Mouse (Mus musculus): ENCODE data around the gene Cdca5. TPM values are rescaled to one million over a fixed set of nuclear protein-coding genes. Genes with fewer than 3 reads are reported as not detected.

Gene Cdca5
- polyA plus RNA-seq, 1 experiment = not detected

DNA sequence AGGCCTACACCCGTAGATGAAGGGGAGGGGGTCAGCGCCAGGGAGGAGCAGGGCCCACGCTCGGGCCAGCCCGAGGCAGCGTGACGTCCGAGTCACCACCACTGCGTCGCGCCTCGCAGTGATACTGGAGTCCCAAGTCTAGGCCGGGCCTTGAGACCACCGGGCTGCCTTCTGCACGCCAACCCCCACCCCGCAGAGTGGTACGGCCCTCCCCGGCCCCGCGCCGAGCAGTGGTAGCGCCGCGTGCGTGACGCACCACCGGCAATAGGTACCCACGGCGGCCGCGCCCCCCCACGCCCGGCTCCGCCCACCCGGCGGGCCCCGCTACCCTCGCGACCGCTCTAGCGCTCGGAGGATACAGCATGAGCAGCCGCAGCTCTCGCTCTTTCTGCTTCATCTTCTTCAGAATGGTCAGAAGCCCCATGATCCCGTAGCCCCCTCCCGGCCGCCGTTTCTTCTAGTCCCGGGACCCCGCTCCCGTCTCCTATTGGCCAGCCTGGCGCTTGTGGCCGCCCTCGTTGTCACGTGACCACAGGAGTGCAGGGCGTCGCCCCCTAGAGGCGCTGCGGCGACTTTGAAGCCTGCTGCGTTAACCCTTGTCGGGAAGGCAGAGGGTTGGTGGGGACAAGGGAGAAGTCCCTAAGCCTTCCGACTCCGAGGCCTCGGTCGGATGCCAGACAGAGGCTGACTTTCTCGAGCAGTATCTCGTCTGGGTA is 56.1 kb downstream of the Cdca5 start, which contains the start of gene Batf2:
Gene Batf2 (plus strand): TSS at position 306 of the 716 bp plus-strand sequence.
- WGBS = 1% methylated on average over 68 of the region's 68 CpGs
- H3K4me3 ChIP-seq (ENCODE audit: insufficient read depth, low read depth, low read length) = peak within 1 kb of the TSS; percentile 73

DNA sequence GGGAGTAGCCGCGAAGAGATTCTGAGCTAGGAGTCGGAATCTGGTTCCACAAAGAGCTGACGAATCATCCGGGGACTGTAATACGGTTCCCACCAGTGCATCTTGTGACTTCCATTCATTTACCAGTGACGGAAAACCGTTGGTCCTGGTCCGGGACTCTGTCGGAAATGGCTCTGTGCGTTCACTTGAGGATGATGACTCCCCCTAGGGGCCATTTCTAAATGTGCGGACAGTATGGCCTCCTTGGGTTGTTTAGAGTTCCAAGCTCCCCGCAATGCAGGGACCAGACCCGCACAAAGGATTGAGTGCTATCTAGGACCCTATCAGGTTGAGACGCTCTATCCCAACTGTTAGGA is 56.6 kb downstream of the Cdca5 start, which contains the start of gene Arl2:
Gene Arl2 (minus strand): TSS at position 155 of the 356 bp plus-strand sequence.
- peak within 1 kb of the TSS; percentile 73 for H3K4me3 ChIP-seq (ENCODE audit: insufficient read depth, low read depth, low read length)
- TF ChIP-seq POLR2A (IDR thresholded peaks at IDR 0.05; ENCODE audit: insufficient read depth, low read depth, low read length) (no peak), CTCF (IDR thresholded peaks at IDR 0.05; ENCODE audit: insufficient read depth, low read depth, low read length) (no peak)
- H3K4me1 ChIP-seq (ENCODE audit: control insufficient read depth, insufficient read depth, low read length) = peaks cover 11% of the 10 kb centered on the region
- H3K27ac ChIP-seq (ENCODE audit: insufficient read depth, low read depth, low read length) = peak within 1 kb of the TSS; percentile 98
- 0% methylated on average over 15 of the region's 15 CpGs for whole genome bisulfite sequencing

More for the DNA sequence above, 56.1 kb downstream of the Cdca5 start, which contains the start of gene Batf2:
- peaks cover 11% of the 10 kb centered on the region for H3K4me1 ChIP-seq (ENCODE audit: control insufficient read depth, insufficient read depth, low read length)
- H3K27ac ChIP-seq (ENCODE audit: insufficient read depth, low read depth, low read length) = peak within 1 kb of the TSS; percentile 98
- TF ChIP-seq POLR2A (IDR thresholded peaks at IDR 0.05; ENCODE audit: insufficient read depth, low read depth, low read length) (peak; percentile 41; the same call in 1 of the 2 replicates), CTCF (IDR thresholded peaks at IDR 0.05; ENCODE audit: insufficient read depth, low read depth, low read length) (peak; percentile 90)

Other genes with a start within 250 kb of the Cdca5 start
- gene Frmd8, start 209.7 kb upstream of the Cdca5 start, polyA plus RNA-seq (2012; ENCODE audit: insufficient read depth, insufficient read length, low replicate concordance, missing spikeins) = not detected in 2 replicates
- not detected in 2 replicates for gene Slc25a45, start 207.2 kb upstream of the Cdca5 start, polyA plus RNA-seq (2012; ENCODE audit: insufficient read depth, insufficient read length, low replicate concordance, missing spikeins)
- gene Tigd3, start 190.8 kb upstream of the Cdca5 start, polyA plus RNA-seq (2012; ENCODE audit: insufficient read depth, insufficient read length, low replicate concordance, missing spikeins) = not detected in 2 replicates
- gene Dpf2, start 172.0 kb upstream of the Cdca5 start, polyA plus RNA-seq (2012; ENCODE audit: insufficient read depth, insufficient read length, low replicate concordance, missing spikeins) = not detected in 2 replicates
- not detected in 2 replicates for gene Cdc42ep2, start 160.2 kb upstream of the Cdca5 start, polyA plus RNA-seq (2012; ENCODE audit: insufficient read depth, insufficient read length, low replicate concordance, missing spikeins)
- not detected in 2 replicates for gene Pola2, start 120.8 kb upstream of the Cdca5 start, polyA plus RNA-seq (2012; ENCODE audit: insufficient read depth, insufficient read length, low replicate concordance, missing spikeins)
- not detected in 2 replicates for gene Slc22a20, start 98.8 kb upstream of the Cdca5 start, polyA plus RNA-seq (2012; ENCODE audit: insufficient read depth, insufficient read length, low replicate concordance, missing spikeins)
- gene Capn1, start 69.1 kb upstream of the Cdca5 start, polyA plus RNA-seq (2012; ENCODE audit: insufficient read depth, insufficient read length, low replicate concordance, missing spikeins) = not detected in 2 replicates
- not detected in 2 replicates for gene Syvn1, start 38.4 kb upstream of the Cdca5 start, polyA plus RNA-seq (2012; ENCODE audit: insufficient read depth, insufficient read length, low replicate concordance, missing spikeins)
- gene Mrpl49, start 27.2 kb upstream of the Cdca5 start, polyA plus RNA-seq (2012; ENCODE audit: insufficient read depth, insufficient read length, low replicate concordance, missing spikeins) = not detected in 2 replicates
- gene Fau, start 27.1 kb upstream of the Cdca5 start, polyA plus RNA-seq (2012; ENCODE audit: insufficient read depth, insufficient read length, low replicate concordance, missing spikeins) = 1,126 and 1,387 TPM in 2 replicates
- not detected in 2 replicates for gene Znhit2, start 23.8 kb upstream of the Cdca5 start, polyA plus RNA-seq (2012; ENCODE audit: insufficient read depth, insufficient read length, low replicate concordance, missing spikeins)
- not detected in 2 replicates for gene Tm7sf2, start 16.6 kb upstream of the Cdca5 start, polyA plus RNA-seq (2012; ENCODE audit: insufficient read depth, insufficient read length, low replicate concordance, missing spikeins)
- gene Vps51, start 7.8 kb upstream of the Cdca5 start, polyA plus RNA-seq (2012; ENCODE audit: insufficient read depth, insufficient read length, low replicate concordance, missing spikeins) = not detected in 2 replicates
- not detected in 2 replicates for gene Tmem262, start 5.0 kb upstream of the Cdca5 start, polyA plus RNA-seq (2012; ENCODE audit: insufficient read depth, insufficient read length, low replicate concordance, missing spikeins)
- gene Gm28374, start 2.7 kb upstream of the Cdca5 start, polyA plus RNA-seq (2012; ENCODE audit: insufficient read depth, insufficient read length, low replicate concordance, missing spikeins) = not detected in 2 replicates
- not detected in 2 replicates for gene Zfpl1, start within 50 bp of the Cdca5 start, polyA plus RNA-seq (2012; ENCODE audit: insufficient read depth, insufficient read length, low replicate concordance, missing spikeins)
- gene AC131692.1, start 9.4 kb downstream of the Cdca5 start, polyA plus RNA-seq (2012; ENCODE audit: insufficient read depth, insufficient read length, low replicate concordance, missing spikeins) = not detected in 2 replicates
- not detected in 2 replicates for gene Naaladl1, start 20.8 kb downstream of the Cdca5 start, polyA plus RNA-seq (2012; ENCODE audit: insufficient read depth, insufficient read length, low replicate concordance, missing spikeins)
- not detected in 2 replicates for gene Sac3d1, start 33.7 kb downstream of the Cdca5 start, polyA plus RNA-seq (2012; ENCODE audit: insufficient read depth, insufficient read length, low replicate concordance, missing spikeins)
- gene Snx15, start 43.3 kb downstream of the Cdca5 start, polyA plus RNA-seq (2012; ENCODE audit: insufficient read depth, insufficient read length, low replicate concordance, missing spikeins) = not detected in 2 replicates
- not detected in 2 replicates for gene Batf2, start 56.0 kb downstream of the Cdca5 start, polyA plus RNA-seq (2012; ENCODE audit: insufficient read depth, insufficient read length, low replicate concordance, missing spikeins)
- gene Arl2, start 56.6 kb downstream of the Cdca5 start, polyA plus RNA-seq (2012; ENCODE audit: insufficient read depth, insufficient read length, low replicate concordance, missing spikeins) = not detected in 2 replicates
- not detected in 2 replicates for gene Majin, start 99.4 kb downstream of the Cdca5 start, polyA plus RNA-seq (2012; ENCODE audit: insufficient read depth, insufficient read length, low replicate concordance, missing spikeins)
- gene Gpha2, start 141.4 kb downstream of the Cdca5 start, polyA plus RNA-seq (2012; ENCODE audit: insufficient read depth, insufficient read length, low replicate concordance, missing spikeins) = not detected in 2 replicates
- not detected in 2 replicates for gene Ppp2r5b, start 150.9 kb downstream of the Cdca5 start, polyA plus RNA-seq (2012; ENCODE audit: insufficient read depth, insufficient read length, low replicate concordance, missing spikeins)
- gene Atg2a, start 156.7 kb downstream of the Cdca5 start, polyA plus RNA-seq (2012; ENCODE audit: insufficient read depth, insufficient read length, low replicate concordance, missing spikeins) = not detected in 2 replicates
- gene Ehd1, start 191.7 kb downstream of the Cdca5 start, polyA plus RNA-seq (2012; ENCODE audit: insufficient read depth, insufficient read length, low replicate concordance, missing spikeins) = not detected in 2 replicates
- gene Cdc42bpg, start 221.5 kb downstream of the Cdca5 start, polyA plus RNA-seq (2012; ENCODE audit: insufficient read depth, insufficient read length, low replicate concordance, missing spikeins) = not detected in 2 replicates
- not detected in 2 replicates for gene Men1, start 250.0 kb downstream of the Cdca5 start, polyA plus RNA-seq (2012; ENCODE audit: insufficient read depth, insufficient read length, low replicate concordance, missing spikeins)